Mouse (Mus musculus): ENCODE data around the gene Col4a6. TPM values are rescaled to one million over a fixed set of nuclear protein-coding genes. Genes with fewer than 3 reads are reported as not detected.

Gene Col4a6
- polyA plus RNA-seq, 1 experiment from 2014 or later = 3.4 TPM

DNA sequence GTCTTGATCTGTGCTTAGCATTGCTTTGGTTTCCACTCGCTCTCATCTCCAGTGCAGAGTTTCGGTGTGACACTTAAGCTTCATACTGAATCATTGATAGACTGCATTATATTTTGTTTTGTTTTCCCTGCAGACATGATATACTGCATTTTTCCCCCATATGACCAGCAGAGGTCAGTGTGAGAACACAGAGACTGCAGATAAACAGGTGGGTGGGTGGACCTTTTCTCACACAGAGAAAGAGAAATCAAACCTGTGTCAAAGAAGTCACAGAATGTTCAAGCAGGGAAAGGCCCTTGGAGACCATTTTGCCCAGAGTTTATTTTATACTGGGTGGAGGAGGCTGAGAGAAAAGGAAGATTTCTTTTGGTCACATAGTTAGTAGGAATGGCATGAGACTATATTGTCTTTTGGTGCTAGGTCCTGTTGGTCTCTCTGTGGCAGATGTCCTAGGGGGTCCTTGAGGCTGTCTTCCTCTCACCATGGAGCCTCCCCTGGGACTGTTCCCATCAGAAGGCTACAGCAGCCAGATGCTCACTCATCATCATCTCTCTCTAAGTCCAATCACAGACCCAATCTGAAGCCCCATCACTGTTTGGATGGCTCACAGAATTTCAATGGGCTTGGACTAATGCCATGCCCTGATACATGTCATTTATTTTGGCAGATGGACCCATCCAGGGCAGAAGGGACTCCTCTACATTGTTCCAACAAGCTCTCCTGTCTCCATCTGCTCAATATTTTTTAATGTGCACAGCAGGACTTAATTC is 237.1 kb downstream of the Col4a6 start:
- H3K4me3 ChIP-seq = no peak overlapping the region
- no peak overlapping the region for H3K27ac ChIP-seq (replicated peaks)
- H3K27me3 ChIP-seq = peaks cover 8% of the 10 kb centered on the region; the same call in 1 of the 2 replicates
- H3K4me1 ChIP-seq (replicated peaks) = no peaks in the 10 kb centered on the region
- 71% methylated on average over 2 of the region's 2 CpGs for WGBS
- ATAC-seq (ENCODE audit: low FRiP score, low read depth) = no peak
- H3K9ac ChIP-seq = no peak overlapping the region
- H3K4me2 ChIP-seq = no peak overlapping the region
- H3K36me3 ChIP-seq = no peaks in the 10 kb centered on the region
- no peaks in the 10 kb centered on the region for H3K9me3 ChIP-seq

DNA sequence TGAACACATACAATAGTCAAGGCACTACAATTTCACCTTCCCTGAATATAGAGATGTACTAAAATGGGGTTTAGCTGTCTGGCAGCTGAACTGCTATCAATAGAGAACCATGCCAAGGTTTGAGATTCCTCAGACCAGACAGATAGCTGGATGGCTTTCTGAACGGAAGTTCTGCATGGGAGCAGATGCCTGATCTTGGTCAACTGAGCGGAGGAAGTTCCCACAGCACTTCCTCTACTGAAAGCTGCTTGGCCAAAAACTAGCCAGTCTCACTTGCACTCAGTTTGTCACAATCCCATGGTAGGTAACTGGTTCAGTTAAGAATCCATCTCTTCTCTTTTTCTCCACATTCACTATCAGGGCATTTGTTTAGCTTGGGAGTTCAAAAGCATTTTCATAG is 245.7 kb downstream of the Col4a6 start:
- Histone ChIP-seq H3K4me2 (no peak overlapping the region), H3K9me3 (no peaks in the 10 kb centered on the region), H3K9ac (no peak overlapping the region), H3K27me3 (peaks cover 18% of the 10 kb centered on the region; the same call in 1 of the 2 replicates), H3K4me1 (replicated peaks) (no peaks in the 10 kb centered on the region), H3K27ac (replicated peaks) (no peak overlapping the region), H3K36me3 (no peaks in the 10 kb centered on the region), H3K4me3 (no peak overlapping the region)
- 85% methylated on average over 2 of the region's 2 CpGs for WGBS
- no peak for ATAC-seq (ENCODE audit: low FRiP score, low read depth)

DNA sequence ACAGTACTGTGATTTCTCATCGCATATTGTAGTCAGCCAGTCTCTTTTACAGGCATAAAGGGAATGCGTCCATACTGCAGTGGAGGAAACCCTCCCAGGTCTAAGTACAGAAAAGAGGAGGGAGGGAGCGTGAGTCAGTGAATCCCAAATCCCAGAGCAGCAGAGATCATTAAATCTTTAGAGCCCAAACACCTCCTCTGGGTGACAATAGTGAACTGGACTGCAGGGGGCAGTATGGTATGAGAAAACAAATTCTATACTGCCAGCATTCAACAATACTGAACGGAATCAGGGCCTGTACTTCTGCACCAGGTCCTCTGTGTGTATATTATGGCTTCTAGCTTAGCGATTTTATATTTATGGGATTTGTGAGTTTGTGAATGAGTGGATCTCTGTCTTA is 261.1 kb downstream of the Col4a6 start:
- Histone ChIP-seq H3K4me3 (no peak overlapping the region), H3K27ac (replicated peaks) (no peak overlapping the region), H3K27me3 (peaks cover 28% of the 10 kb centered on the region), H3K9ac (no peak overlapping the region), H3K36me3 (no peaks in the 10 kb centered on the region), H3K4me2 (no peak overlapping the region), H3K4me1 (replicated peaks) (no peaks in the 10 kb centered on the region), H3K9me3 (no peaks in the 10 kb centered on the region)
- 35% methylated on average over 5 of the region's 5 CpGs for WGBS
- ATAC-seq (ENCODE audit: low FRiP score, low read depth) = peak; percentile 59; the same call in 1 of the 2 replicates

DNA sequence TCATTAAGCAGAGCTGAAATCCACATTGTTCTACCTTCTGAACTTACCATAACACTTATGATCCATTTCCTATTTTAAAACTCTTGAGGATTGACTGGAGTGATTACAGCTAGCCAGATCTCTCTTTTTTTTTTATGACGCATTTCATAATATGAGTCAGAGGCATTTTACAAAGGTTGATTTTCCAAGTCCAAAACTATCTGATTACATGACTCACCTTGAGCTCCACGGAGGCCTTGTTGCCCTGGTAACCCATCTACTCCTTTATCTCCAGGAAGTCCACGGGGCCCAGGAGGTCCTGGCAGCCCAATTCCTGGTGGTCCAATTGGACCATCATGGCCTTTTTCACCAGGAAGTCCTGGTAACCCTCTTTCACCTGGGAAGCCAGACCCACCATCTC is 274.9 kb downstream of the Col4a6 start:
- no peak for ATAC-seq (ENCODE audit: low FRiP score, low read depth)
- H3K9ac ChIP-seq = no peak overlapping the region
- no peak overlapping the region for H3K4me2 ChIP-seq
- WGBS = 88% methylated on average over 3 of the region's 3 CpGs
- no peaks in the 10 kb centered on the region for H3K36me3 ChIP-seq
- 0 out of 2 replicates have a peak, but pooled peaks cover 8% of the 10 kb centered on the region for H3K27me3 ChIP-seq
- no peak overlapping the region for H3K4me3 ChIP-seq
- H3K9me3 ChIP-seq = no peaks in the 10 kb centered on the region
- no peaks in the 10 kb centered on the region for H3K4me1 ChIP-seq (replicated peaks)
- no peak overlapping the region for H3K27ac ChIP-seq (replicated peaks)

DNA sequence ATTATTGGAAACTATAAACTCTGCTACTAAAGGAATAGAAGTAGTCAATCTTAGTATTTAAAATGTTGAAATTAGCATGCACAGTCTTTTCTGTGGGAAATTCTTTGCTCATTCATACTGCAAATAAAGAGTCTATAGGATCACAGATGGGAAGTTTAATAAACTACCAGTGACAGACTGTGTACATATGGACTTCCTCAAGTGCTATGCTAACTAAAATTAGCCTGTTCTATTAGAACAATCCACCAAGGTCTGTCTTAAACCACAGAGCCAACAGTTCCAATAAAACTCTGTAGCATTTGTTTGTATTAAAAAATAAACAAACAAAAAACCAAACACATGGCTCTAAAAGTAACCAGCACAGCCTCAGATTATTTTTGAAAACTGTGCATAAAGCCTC is 278.8 kb downstream of the Col4a6 start:
- no peaks in the 10 kb centered on the region for H3K36me3 ChIP-seq
- no peak overlapping the region for H3K4me3 ChIP-seq
- H3K27ac ChIP-seq (replicated peaks) = no peak overlapping the region
- ATAC-seq (ENCODE audit: low FRiP score, low read depth) = no peak
- no peaks in the 10 kb centered on the region for H3K4me1 ChIP-seq (replicated peaks)
- H3K9ac ChIP-seq = no peak overlapping the region
- H3K9me3 ChIP-seq = no peaks in the 10 kb centered on the region
- H3K4me2 ChIP-seq = no peak overlapping the region
- H3K27me3 ChIP-seq = peaks cover 15% of the 10 kb centered on the region

DNA sequence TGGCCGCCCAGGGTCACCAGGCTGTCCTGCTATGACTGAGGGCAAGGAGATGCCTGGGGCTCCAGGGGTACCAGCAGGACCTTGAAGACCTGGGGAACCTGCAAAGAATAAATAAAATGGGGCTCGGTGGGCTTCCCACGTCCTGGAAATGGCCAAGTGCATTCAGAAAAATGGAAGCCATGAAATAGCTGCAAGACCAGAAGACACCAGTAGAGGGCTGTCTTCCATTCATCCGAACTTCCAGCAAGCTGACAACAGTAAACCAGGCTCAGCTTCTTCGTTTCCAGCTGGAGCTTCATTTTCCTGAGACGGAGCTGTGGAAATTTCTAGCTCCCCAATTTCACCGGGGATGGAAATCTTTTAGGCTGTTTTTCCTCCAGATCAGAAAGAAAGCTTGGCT is 298.5 kb downstream of the Col4a6 start:
- WGBS = 38% methylated on average over 7 of the region's 7 CpGs
- H3K4me1 ChIP-seq (replicated peaks) = no peaks in the 10 kb centered on the region
- no peak overlapping the region for H3K4me3 ChIP-seq
- no peak overlapping the region for H3K9ac ChIP-seq
- H3K36me3 ChIP-seq = no peaks in the 10 kb centered on the region
- 0 out of 2 replicates have a peak, but pooled peaks cover 7% of the 10 kb centered on the region for H3K27me3 ChIP-seq
- no peak for ATAC-seq (ENCODE audit: low FRiP score, low read depth)
- no peak overlapping the region for H3K4me2 ChIP-seq
- no peak overlapping the region for H3K27ac ChIP-seq (replicated peaks)
- H3K9me3 ChIP-seq = no peaks in the 10 kb centered on the region

DNA sequence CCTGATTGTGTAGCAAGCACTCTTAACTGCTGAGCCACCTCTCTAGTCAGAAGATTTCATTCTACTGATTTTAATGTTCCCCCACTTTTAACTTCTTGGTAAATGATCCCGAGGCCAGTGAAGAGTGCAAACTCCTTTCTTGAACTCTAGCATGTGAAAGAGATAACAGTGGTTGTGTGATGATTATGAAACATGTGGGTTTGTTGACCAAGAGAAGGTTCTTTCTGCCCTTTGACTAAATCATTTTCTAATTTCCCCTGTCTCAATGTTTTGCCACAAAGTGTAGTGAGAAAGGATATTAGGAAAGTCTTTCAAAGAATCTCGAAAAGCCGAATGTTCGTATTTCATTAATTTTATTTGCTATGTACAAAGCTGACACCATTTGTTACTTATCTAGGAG is 308.8 kb downstream of the Col4a6 start:
- ATAC-seq (ENCODE audit: low FRiP score, low read depth) = no peak
- WGBS = 96% methylated on average over 4 of the region's 4 CpGs
- H3K9me3 ChIP-seq = no peaks in the 10 kb centered on the region
- no peak overlapping the region for H3K4me3 ChIP-seq
- H3K27me3 ChIP-seq = no peaks in the 10 kb centered on the region
- no peak overlapping the region for H3K9ac ChIP-seq
- no peak overlapping the region for H3K27ac ChIP-seq (replicated peaks)
- H3K4me1 ChIP-seq (replicated peaks) = no peaks in the 10 kb centered on the region
- H3K4me2 ChIP-seq = no peak overlapping the region
- no peaks in the 10 kb centered on the region for H3K36me3 ChIP-seq

DNA sequence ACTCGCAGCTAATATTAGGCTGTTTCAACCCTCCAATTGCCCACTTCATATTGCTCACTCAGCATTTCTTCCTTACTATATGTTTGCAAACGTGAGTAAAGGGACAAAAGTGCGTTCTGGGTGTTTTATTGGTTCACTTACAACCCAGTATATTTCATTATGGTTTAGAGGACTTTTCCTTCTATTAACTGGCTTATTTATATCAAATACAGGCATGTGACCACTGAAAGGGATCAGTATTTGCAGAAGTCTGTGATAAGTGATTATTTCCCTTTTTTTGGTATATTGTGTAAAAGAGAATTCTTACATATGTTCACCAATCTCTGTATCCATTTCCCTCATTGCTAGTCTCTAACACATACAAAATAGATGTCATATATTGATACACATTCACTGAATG is 313.5 kb downstream of the Col4a6 start:
- Histone ChIP-seq H3K9ac (no peak overlapping the region), H3K4me1 (replicated peaks) (no peaks in the 10 kb centered on the region), H3K9me3 (no peaks in the 10 kb centered on the region), H3K27ac (replicated peaks) (no peak overlapping the region), H3K27me3 (no peaks in the 10 kb centered on the region), H3K4me3 (no peak overlapping the region), H3K36me3 (no peaks in the 10 kb centered on the region), H3K4me2 (no peak overlapping the region)
- 70% methylated on average over 3 of the region's 3 CpGs for WGBS
- ATAC-seq (ENCODE audit: low FRiP score, low read depth) = no peak

DNA sequence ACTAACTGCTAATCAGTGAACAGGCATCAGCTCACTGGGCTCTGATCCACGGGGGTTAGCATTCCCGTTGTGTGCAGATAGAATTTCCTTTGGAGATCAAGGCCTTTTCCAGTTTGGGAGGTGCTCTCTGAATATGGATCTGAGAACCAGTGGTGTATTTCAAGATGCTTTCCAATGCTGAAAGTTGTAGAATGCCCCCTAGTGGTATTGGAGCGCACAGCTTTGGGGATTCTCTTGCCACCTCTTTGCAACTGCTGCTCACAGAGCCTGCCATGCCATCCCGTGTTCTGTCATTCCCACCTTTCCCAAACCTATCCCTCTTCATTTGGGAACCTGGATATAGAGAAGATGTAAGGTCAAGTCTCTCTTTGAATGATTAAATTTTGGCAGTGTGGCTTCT is 315.7 kb downstream of the Col4a6 start:
- Histone ChIP-seq H3K4me2 (no peak overlapping the region), H3K9ac (no peak overlapping the region), H3K36me3 (no peaks in the 10 kb centered on the region), H3K27me3 (no peaks in the 10 kb centered on the region), H3K4me1 (replicated peaks) (no peaks in the 10 kb centered on the region), H3K4me3 (no peak overlapping the region), H3K9me3 (no peaks in the 10 kb centered on the region), H3K27ac (replicated peaks) (no peak overlapping the region)
- ATAC-seq (ENCODE audit: low FRiP score, low read depth) = no peak
- 49% methylated on average over 4 of the region's 4 CpGs for WGBS

DNA sequence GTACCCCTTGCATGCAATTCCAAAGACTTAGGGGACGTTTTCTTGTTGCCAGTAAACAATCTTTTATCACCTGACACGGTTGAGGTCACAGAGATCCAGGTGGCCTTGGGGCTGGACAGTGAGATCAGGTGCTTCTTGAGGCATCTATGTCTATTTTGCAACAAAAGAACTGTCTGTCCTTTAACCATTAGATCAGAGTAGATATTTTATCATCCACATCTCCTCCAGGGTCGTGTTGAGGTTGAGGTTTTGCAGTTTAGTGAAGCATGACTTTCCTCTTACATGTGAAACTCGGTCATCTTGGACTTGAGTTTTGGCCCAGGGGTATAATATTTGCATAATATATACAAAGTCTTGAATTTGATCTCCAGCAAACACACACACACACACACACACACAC is 316.2 kb downstream of the Col4a6 start:
- no peak overlapping the region for H3K4me2 ChIP-seq

DNA sequence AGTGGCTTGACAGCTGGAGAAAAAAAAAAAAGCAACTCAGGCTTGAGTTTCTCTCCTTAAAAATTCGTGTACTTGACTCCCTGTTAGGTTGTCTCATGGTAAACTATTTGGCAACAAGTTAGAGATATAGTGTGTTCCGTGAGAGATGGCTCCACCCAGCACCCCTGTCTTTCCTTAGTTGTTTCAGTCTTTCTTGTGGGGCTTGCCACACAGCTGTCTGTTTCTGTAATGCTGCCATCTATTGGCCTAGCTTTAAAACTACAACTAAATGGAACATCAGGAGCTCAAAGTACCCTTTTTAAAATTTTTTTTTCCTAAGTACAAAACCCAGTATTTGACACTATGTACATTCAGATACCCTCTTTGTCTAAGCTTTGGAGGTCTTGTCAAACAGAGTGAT is 317.2 kb downstream of the Col4a6 start:
- no peak for ATAC-seq (ENCODE audit: low FRiP score, low read depth)
- no peak overlapping the region for H3K27ac ChIP-seq (replicated peaks)
- H3K4me1 ChIP-seq (replicated peaks) = no peaks in the 10 kb centered on the region
- H3K27me3 ChIP-seq = no peaks in the 10 kb centered on the region
- H3K9ac ChIP-seq = no peak overlapping the region
- no peak overlapping the region for H3K4me2 ChIP-seq
- H3K9me3 ChIP-seq = no peaks in the 10 kb centered on the region
- 18% methylated on average over 2 of the region's 2 CpGs for WGBS
- H3K36me3 ChIP-seq = no peaks in the 10 kb centered on the region
- H3K4me3 ChIP-seq = no peak overlapping the region

More for the DNA sequence above, 316.2 kb downstream of the Col4a6 start:
- no peak overlapping the region for H3K27ac ChIP-seq (replicated peaks)
- no peaks in the 10 kb centered on the region for H3K4me1 ChIP-seq (replicated peaks)
- no peak overlapping the region for H3K9ac ChIP-seq
- 58% methylated on average over 4 of the region's 4 CpGs for WGBS
- no peaks in the 10 kb centered on the region for H3K9me3 ChIP-seq
- no peaks in the 10 kb centered on the region for H3K36me3 ChIP-seq
- no peak overlapping the region for H3K4me3 ChIP-seq
- no peak for ATAC-seq (ENCODE audit: low FRiP score, low read depth)
- no peaks in the 10 kb centered on the region for H3K27me3 ChIP-seq

DNA sequence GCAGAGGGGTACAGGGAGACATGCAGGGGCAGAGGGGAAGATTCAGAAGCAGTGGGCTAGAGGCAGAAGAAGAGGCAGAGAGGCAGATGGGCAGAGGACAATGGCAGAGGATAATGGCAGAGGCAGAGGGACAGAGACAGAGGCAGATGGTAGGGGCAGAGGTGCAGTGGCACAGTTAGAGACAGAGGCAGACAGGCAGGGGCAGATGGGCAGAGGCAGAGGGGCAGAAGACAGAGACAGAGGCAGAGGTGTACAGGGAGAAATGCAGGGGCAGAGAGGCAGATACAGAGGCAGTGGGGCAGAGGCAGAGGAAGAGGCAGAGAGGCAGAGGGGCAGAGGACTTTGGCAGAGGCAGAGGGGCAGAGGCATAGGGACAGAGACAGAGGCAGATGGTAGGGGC is 322.7 kb downstream of the Col4a6 start:
- no peak overlapping the region for H3K4me2 ChIP-seq
- H3K4me1 ChIP-seq (replicated peaks) = no peaks in the 10 kb centered on the region
- no peaks in the 10 kb centered on the region for H3K36me3 ChIP-seq
- H3K27me3 ChIP-seq = no peaks in the 10 kb centered on the region
- H3K9ac ChIP-seq = no peak overlapping the region
- no peak; the same call in 1 of the 2 replicates for ATAC-seq (ENCODE audit: low FRiP score, low read depth)
- no peaks in the 10 kb centered on the region for H3K9me3 ChIP-seq
- H3K27ac ChIP-seq (replicated peaks) = no peak overlapping the region
- H3K4me3 ChIP-seq = no peak overlapping the region

DNA sequence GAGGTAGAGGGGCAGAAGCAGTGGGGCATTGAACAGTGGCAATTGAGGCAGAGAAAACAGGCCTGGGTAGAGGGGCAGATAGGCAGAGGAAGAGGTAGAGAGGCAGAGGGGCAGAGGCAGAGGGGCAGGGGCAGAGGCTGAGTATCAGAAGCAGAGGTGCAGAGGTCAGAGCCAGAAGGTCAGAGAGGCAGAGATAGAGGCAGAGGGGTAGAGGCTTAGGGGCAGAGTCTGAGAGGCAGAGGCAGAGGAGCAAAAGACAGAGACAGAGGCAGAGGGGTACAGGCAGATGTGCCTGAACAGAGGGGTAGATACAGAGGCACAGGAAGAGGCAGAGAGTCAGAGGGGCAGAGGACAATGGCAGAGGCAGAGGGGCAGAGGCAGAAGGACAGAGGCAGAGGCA is 323.6 kb downstream of the Col4a6 start:
- H3K9ac ChIP-seq = no peak overlapping the region
- no peaks in the 10 kb centered on the region for H3K4me1 ChIP-seq (replicated peaks)
- peak; percentile 68; the same call in 1 of the 2 replicates for ATAC-seq (ENCODE audit: low FRiP score, low read depth)
- H3K27me3 ChIP-seq = no peaks in the 10 kb centered on the region
- no peak overlapping the region for H3K4me2 ChIP-seq
- no peak overlapping the region for H3K4me3 ChIP-seq
- H3K9me3 ChIP-seq = no peaks in the 10 kb centered on the region
- no peaks in the 10 kb centered on the region for H3K36me3 ChIP-seq
- no peak overlapping the region for H3K27ac ChIP-seq (replicated peaks)

Data from hindbrain, embryonic 15.5 days (tissue).